Mouse (Mus musculus) neural tube, embryonic 15.5 days (tissue): ENCODE results near the gene Snph. TPM values are rescaled to one million over a fixed set of nuclear protein-coding genes. Genes with fewer than 3 reads are reported as not detected.

ENCODE experiments used
- ATAC-seq: fragments of 200-750 bp; cut with Nextera tagmentation; 2 replicates; pipeline ENCODE4 v1.8.0; 2017; ENCODE audit warnings: mild to moderate bottlenecking, moderate TSS enrichment, moderate library complexity; ENCODE audit not compliant: low FRiP score
- H3K27ac ChIP-seq: fragments of 300-500 bp; sonication (generic); replicated peaks from 2 replicates; pipeline ENCODE4 v1.5.1; 2015; ENCODE audit warnings: mild to moderate bottlenecking, inconsistent platforms
- H3K27me3 ChIP-seq: fragments of 300-500 bp; sonication (generic); replicated peaks from 2 replicates; pipeline ENCODE4 v1.6.1; 2015; ENCODE audit warnings: inconsistent platforms
- H3K36me3 ChIP-seq: fragments of 300-500 bp; sonication (generic); 2 replicates; pipeline ENCODE4 v1.6.1; 2015; ENCODE audit warnings: inconsistent platforms
- H3K4me1 ChIP-seq: fragments of 300-500 bp; sonication (generic); 2 replicates; pipeline ENCODE4 v1.6.1; 2015; ENCODE audit warnings: inconsistent platforms
- H3K4me2 ChIP-seq: fragments of 300-500 bp; sonication (generic); 2 replicates; pipeline ENCODE4 v1.6.1; 2015; ENCODE audit warnings: inconsistent platforms, mild to moderate bottlenecking, moderate library complexity
- H3K4me3 ChIP-seq: fragments of 300-500 bp; sonication (generic); replicated peaks from 2 replicates; pipeline ENCODE4 v1.5.1; 2015; ENCODE audit warnings: mild to moderate bottlenecking, inconsistent platforms
- H3K9ac ChIP-seq: fragments of 300-500 bp; sonication (generic); replicated peaks from 2 replicates; pipeline ENCODE4 v1.6.1; 2015; ENCODE audit warnings: mild to moderate bottlenecking, inconsistent platforms
- H3K9me3 ChIP-seq: fragments of 300-500 bp; sonication (generic); replicated peaks from 2 replicates; pipeline ENCODE4 v1.6.1; 2016; ENCODE audit warnings: inconsistent platforms
- WGBS: fragments of 180-500 bp; shearing (Covaris S2); methylation state at CpG from one replicate; pipeline ENCODE4 v1.1.7; 2015; ENCODE audit warnings: mixed read lengths; 5-methylcytosine and 5-hydroxymethylcytosine counted together
- polyA plus RNA-seq: library from polyadenylated mRNA; unstranded; fragments of >200 nt; fragmentation: Nextera tagmentation; extraction: Ambion mirVana; gene quantifications from 2 replicates; pipeline ENCODE4 v1.2.1, GENCODE M21; 2015

Snph gene
- polyA plus RNA-seq, 1 experiment from 2014 or later: 33.0 TPM

- H3K9me3 ChIP-seq: no peaks in the 10 kb centered on the region
- H3K9ac ChIP-seq: peak within 1 kb of the TSS; percentile 97
- peaks cover 26% of the 10 kb centered on the region for H3K36me3 ChIP-seq
- H3K4me1 ChIP-seq: peaks cover 46% of the 10 kb centered on the region
- H3K27me3 ChIP-seq: no peaks in the 10 kb centered on the region
- WGBS: under 1% methylated on average over 88 of the region's 93 CpGs
- H3K4me3 ChIP-seq: peak within 1 kb of the TSS; percentile 98
- ATAC-seq: peak; percentile 98
- peak within 1 kb of the TSS; percentile 90 for H3K27ac ChIP-seq
- peak within 1 kb of the TSS; percentile 71 for H3K4me2 ChIP-seq
These were observed 89.9 kb downstream of the Snph start, which contains the start of gene Fkbp1a for GRCm38 (mm10) chr2:151542323-151543062. TSS of gene Fkbp1a (plus strand) at chr2:151542483.

Other genes starting within 250 kb of the Snph start
- gene 4921509C19Rik, start 156.4 kb downstream of the Snph start, polyA plus RNA-seq: not detected in 2 replicates
- 254 and 270 TPM in 2 replicates for gene Nsfl1c, start 138.4 kb downstream of the Snph start, polyA plus RNA-seq
- gene Fkbp1a, start 90.1 kb downstream of the Snph start, polyA plus RNA-seq: 644 and 655 TPM in 2 replicates
- gene Sdcbp2, start 60.0 kb downstream of the Snph start, polyA plus RNA-seq: 1.2 and 2.8 TPM in 2 replicates
- 0.33 and 0.36 TPM in 2 replicates for gene Rad21l, start 35.9 kb upstream of the Snph start, polyA plus RNA-seq
- 24.5 and 30.5 TPM in 2 replicates for gene Tmem74b, start 69.4 kb upstream of the Snph start, polyA plus RNA-seq
- 58.3 and 60.5 TPM in 2 replicates for gene Psmf1, start 111.6 kb upstream of the Snph start, polyA plus RNA-seq
- 0.42 and 0.43 TPM in 2 replicates for gene Rspo4, start 210.3 kb upstream of the Snph start, polyA plus RNA-seq